In genomic region chr12:44006795-44007194, GRCm38 (mm10) we compare ENCODE assay signal across 28 mouse cellular contexts.
"Had no signal": no experiment of that assay in that cellular context is flagged by ENCODE, and none has a peak within 500 bp of the region (broad histone marks: within the 10 kb centered on the region; RNA-seq: fewer than 3 reads in every experiment).

No protein-coding gene starts in this region.

- DNase-seq: cerebellum, adult 9-10 months; cerebellum, adult 9-11 months; cerebellum, postnatal 10 days; cerebellum, postnatal 14 days; cerebellum, postnatal 25 days; cerebellum, postnatal 36 days; embryo, embryonic 11 days; forebrain, postnatal 0 days; gastrocnemius, adult 2 months; gastrocnemius, postnatal 10 days; gastrocnemius, postnatal 14 days; gastrocnemius, postnatal 25 days; gastrocnemius, postnatal 36 days; heart, adult 11 months; heart, adult 18-20 months; heart, adult 2 months had no signal

- H3K9ac ChIP-seq: embryonic facial prominence, embryonic 12.5 days; embryonic facial prominence, embryonic 13.5 days; embryonic facial prominence, embryonic 15.5 days; forebrain, embryonic 12.5 days; forebrain, embryonic 13.5 days; forebrain, embryonic 15.5 days; forebrain, postnatal 0 days had no signal

- H3K4me2 ChIP-seq: embryonic facial prominence, embryonic 12.5 days; embryonic facial prominence, embryonic 13.5 days; embryonic facial prominence, embryonic 15.5 days; forebrain, embryonic 12.5 days; forebrain, embryonic 13.5 days; forebrain, embryonic 15.5 days; heart, embryonic 11.5 days had no signal

- H3K9me3 ChIP-seq: embryonic facial prominence, embryonic 10.5 days; embryonic facial prominence, embryonic 12.5 days; embryonic facial prominence, embryonic 15.5 days; forebrain, embryonic 10.5 days; forebrain, embryonic 12.5 days; forebrain, embryonic 13.5 days; heart, embryonic 10.5 days had no signal

- H3K27ac ChIP-seq: embryonic facial prominence, embryonic 10.5 days; embryonic facial prominence, embryonic 12.5 days; embryonic facial prominence, embryonic 13.5 days; embryonic facial prominence, embryonic 15.5 days; forebrain, embryonic 10.5 days; forebrain, embryonic 12.5 days; forebrain, embryonic 13.5 days; forebrain, embryonic 15.5 days; gastrocnemius, adult 2 months; heart, adult 2 months; heart, embryonic 10.5 days had no signal

- H3K4me1 ChIP-seq: embryonic facial prominence, embryonic 10.5 days; embryonic facial prominence, embryonic 12.5 days; embryonic facial prominence, embryonic 13.5 days; embryonic facial prominence, embryonic 15.5 days; forebrain, embryonic 10.5 days; forebrain, embryonic 12.5 days; forebrain, embryonic 13.5 days; forebrain, embryonic 15.5 days; heart, embryonic 10.5 days had no signal

- H3K27me3 ChIP-seq: embryonic facial prominence, embryonic 12.5 days; embryonic facial prominence, embryonic 13.5 days; embryonic facial prominence, embryonic 15.5 days; forebrain, embryonic 12.5 days; forebrain, embryonic 13.5 days; forebrain, embryonic 15.5 days had no signal

- H3K36me3 ChIP-seq: embryonic facial prominence, embryonic 10.5 days; embryonic facial prominence, embryonic 12.5 days; embryonic facial prominence, embryonic 13.5 days; embryonic facial prominence, embryonic 15.5 days; forebrain, embryonic 10.5 days; forebrain, embryonic 12.5 days; forebrain, embryonic 15.5 days; heart, embryonic 10.5 days had no signal

- H3K4me3 ChIP-seq: embryonic facial prominence, embryonic 10.5 days; embryonic facial prominence, embryonic 12.5 days; embryonic facial prominence, embryonic 13.5 days; embryonic facial prominence, embryonic 15.5 days; erythroblast, embryonic 14.5 days; forebrain, embryonic 10.5 days; forebrain, embryonic 12.5 days; forebrain, embryonic 13.5 days; forebrain, embryonic 15.5 days; gastrocnemius, adult 2 months; heart, adult 2 months; heart, embryonic 10.5 days had no signal

- ATAC-seq: forebrain, embryonic 13.5 days; forebrain, embryonic 14.5 days; forebrain, embryonic 15.5 days; forebrain, postnatal 0 days had no signal
